Mouse (Mus musculus): ENCODE data around the gene Grap2.
A peak's percentile ranks its signal among the peaks of the same experiment; 100 is the strongest.

Gene Grap2

DNA sequence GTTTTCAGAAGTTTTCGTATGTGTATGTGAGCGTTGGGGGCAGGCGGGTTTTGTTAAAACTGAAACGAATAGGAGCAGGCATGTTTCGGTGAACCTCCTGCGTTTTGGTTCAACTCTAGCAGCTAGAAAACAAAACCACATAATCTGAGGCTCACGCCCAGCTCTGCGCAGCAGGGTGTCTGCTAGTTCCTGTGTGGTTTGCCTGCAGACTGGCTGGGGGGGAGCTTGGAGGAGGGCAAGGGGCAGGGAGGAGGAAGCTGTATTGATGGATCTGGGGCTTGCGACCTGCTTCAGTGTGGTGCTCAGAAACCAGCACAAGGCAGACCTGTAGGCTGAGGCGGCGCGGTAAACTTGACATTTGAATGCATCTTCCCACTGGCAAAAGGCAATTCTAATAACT lies at the start of gene Grap2:
Grap2 (plus strand) TSS at position 304 of the 400 bp plus-strand sequence.
- DNase-seq (ENCODE audit: low spot score), result no peak

DNA sequence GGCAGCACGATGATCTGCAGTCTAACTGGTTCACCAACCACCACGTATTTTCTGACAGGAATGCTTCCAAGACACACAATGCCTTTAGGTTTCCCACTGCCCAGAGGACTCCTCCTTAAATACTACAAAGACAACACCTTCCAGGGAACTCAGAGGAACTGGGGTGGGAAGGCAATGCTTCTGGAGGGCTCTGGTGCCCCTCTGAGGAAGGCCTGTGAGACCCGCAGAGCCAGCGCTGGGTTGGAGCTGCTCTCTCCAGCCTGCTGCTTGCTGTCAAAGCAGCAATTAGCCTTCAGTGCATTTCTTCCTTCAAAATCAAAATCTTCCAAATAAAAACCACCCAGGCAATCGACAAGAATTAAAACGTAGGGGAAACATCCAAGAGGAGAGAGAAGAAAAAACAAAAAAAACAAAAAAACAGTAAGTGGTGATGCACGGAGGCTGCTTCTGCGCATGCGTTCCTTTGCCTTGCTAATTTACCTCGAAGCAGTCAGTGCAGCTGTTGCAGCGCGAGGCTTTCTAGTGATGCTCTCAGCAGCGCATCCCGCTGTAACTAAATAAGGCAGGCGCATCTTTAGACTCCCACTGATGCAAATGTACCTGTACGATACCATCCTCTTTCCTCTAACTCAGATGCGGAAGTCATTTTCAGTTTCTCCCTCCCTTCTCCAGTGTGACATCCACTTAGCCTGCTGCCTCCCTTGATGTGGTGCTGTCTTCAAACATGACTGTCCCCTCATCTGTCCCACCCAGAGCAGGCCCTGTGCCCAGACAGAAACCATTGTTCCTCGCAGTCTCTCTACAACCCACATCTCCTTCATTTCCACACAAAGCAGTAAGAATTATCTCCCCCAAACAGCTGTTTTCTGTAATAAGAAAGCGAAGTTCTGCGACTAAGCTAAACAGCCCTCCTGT lies 42.2 kb upstream of the Grap2 start:
- peak; percentile 62 for DNase-seq (ENCODE audit: low spot score)

DNA sequence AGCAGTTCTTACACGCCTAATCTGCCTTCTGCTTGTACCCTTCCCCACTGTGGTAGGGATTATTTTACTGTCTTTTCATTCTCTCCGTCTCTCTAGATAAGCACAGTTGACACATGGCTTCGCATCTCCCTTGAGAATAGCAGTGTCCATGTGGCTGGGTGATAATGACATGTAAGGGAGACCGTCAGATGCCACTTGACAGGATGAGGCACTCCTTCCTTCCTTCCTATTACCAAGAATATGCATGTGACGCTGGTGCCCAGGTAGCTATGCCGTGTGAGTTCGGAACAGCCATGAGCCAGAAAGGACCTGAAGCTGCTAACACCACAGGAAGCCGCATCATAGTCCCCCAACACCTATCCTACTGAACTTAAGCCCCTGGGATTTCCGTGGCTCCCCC lies 41.4 kb upstream of the Grap2 start:
- no peak for DNase-seq (ENCODE audit: low spot score)

DNA sequence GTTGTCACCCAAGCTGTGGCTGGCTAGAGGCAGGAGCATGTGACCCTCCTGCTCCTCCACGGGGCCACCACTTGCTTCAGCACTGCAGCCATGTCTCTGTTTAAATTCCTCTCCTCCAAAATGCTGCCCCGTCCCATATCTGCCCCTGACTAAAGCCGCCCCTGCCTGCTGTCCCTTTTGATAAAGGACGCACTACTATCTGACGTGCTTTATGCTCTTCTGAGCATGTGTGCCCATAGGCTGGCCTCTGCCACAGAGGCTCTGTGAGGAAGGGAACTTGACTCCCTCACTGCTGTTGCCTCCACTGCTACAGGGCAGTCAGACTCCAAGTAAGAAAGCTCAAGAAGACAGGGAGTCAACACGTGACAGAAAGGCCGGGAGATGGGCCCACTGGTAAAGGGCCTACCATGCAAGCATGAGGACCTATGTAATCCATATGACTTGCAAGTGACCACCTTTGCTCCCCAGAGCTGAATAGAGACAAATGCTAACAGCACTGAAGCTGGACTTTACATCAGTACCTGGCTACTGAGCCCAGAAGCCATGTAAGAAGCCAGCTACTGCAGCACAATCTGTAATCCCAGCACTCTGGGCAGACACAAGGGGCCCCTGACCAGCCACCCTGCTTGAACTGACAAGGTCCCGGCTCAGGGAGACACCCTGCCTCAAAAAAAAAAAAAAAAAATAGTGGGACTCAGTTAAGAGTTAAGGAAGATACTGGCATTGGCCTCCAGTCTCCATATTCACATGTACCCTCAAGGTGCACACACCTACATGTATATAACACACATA lies 39.9 kb upstream of the Grap2 start:
- DNase-seq (ENCODE audit: low spot score), result no peak

DNA sequence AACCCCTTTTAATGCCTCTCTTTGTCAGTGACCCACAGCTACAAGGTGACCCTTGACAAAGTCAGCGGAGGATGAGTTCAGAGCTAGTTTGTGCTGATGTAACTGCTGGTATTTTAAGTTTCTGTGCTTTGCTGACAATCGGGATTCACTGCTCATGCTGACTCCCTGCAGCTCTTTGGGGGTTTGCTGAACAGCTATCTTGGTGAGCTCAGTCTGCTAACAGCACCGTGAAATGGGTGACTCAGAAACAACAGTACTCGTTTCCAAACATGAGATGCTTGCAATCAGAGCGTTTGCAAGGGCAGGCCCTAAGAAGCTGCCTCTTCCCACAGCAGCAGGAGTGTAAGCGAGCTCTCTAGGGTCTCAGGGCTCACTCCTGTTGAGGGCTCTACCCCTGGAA lies 39.1 kb upstream of the Grap2 start:
- no peak for DNase-seq (ENCODE audit: low spot score)

DNA sequence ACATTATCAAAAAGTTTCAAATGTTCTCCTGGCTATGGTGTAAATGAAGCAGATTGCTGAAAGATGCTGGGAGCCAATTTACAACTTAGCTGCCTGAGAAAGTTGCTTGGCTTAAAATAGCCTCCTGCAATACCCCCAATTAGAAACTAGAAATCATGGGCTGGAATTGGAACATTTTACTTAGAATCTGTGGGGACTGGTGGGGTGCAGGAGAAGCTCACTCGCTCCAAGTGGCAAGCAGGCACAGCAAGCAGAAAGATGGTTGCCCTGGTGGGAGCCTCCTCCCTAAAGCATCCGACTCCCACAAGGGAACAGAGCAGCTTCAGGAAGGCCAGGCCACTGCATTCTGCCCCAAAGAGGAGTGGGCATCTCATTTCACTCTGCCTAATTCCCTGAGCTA lies 36.3 kb upstream of the Grap2 start:
- no peak for DNase-seq (ENCODE audit: low spot score)

DNA sequence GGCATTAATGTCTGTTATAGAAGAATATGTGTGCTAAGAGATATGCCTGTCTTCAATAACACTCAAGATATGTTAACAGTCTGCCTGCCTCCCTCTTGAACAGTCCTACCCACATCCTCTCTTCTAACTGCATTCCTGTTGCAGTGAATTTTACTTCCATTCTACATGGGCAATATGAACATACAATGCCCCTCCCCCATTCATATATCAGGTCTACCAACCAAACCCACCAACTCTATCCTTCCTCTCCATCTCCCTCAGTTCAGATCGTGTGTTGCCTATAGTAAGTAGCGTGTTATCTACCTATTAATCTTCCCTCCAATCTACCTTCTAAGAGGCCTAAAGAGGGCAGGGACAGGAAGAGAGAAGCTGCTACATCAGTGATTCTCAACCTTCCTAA lies 34.3 kb upstream of the Grap2 start:
- no peak for DNase-seq (ENCODE audit: low spot score)

DNA sequence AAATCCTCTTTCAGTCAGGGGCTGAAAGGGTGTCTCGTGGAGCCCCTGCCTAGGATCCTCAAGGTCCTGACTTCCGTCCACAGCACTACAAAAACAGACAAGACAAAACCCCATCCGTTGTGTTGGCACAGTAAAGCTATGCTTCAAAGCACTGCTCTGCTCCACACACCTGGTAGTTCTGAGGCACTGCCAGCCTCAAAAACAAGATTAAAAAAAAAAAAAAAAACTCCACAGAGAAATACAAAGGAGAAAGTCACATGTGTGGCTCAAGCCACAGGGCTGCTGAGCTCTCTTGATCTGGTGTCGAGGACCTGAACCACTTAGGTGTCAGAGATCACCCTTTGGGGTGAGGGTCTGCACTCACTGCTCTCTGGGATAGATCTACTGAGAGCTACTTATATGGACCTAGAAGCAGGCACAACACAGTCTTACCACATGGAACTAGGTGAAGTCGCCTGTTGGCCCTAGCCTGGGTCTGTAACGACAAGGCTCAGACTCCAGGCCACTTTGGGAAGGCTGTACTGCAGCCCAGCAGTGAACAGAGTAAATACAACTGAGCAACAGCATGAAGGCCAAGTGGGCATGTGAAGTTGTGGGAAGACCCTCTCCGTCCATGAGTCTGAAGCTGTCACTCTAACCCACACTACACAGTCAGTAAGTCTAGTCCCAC lies 33.6 kb upstream of the Grap2 start:
- DNase-seq (ENCODE audit: low spot score), result no peak

DNA sequence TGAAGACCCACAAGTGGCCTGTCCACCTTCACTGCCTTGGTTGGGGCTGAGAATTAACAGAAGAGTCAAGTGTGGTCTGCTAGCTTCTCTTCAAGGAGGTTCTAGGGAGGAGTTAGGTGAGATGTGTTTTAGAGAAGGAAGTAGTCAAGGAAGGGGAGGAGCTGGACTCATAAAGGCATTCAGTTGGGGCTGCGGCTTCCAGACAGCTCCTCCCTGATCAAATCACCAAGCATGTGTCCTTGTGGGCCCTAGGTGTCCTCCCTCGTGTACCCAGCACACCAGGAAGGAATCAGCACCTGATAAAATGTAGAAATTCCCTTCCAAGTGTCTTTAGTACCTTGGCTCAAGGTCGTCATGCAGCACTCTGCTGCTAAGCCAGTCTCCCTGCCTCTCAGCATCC lies 28.3 kb upstream of the Grap2 start:
- no peak for DNase-seq (ENCODE audit: low spot score)

DNA sequence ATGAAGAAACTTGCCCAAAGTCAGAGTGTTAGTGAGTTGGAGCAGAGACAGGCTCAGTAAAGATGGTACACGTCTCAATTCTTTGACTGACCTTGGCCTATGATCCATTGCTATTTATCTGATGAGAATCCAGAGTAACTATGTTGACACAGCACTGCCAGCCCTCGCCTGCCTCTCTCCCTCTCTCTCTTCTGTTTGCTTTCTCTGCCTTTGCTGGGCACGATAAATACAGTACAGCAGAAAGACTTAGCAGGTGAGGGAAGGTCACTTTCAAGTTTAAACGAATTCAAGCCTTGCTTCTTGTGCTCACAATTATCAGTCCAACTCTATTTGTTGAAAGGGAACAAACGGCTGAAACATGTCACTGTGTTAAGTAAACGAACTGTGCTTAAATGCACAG lies 27.0 kb upstream of the Grap2 start:
- DNase-seq (ENCODE audit: low spot score), result no peak

DNA sequence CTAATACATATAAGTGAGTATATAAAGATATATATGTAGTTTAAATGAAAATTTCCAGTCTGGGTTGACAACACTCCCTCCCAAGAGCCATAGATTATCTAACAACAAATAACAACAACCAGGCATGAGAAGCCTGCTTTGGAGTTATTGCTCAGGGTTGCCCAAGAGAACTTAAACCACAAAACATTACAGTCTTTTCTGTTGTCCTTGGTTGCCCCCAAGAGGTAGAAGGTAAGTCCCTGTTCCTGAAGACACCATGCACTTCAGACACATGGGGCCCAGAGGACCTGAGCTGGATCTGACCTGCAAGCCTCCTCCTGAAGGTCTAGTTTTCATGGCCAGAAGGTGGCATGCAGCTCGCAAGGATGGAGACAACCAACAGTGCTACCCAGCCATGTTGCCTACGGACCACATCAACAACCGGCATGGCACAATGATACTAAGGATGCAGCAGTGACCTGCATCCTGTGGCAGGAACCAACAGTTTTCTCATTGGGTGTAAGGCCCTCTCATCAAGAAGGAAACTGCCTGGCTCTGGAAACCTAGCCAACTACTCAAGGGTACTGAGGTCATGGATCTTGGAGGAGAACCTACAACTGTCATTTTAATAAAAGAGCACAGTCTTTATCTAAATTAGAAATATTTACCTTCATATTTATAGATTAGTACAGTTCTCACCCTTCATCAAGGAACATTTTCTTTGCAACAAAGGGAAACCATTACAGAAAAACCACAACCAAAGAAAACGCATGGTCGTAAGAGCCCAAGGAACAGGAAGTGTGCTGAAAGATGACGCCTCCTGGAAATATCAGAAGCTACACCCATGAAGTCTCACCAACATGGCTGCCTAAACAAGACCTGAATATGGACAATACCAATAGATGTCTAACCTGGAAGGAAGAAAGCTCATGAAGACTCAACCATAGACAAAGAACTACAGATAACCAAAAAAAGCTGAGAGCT lies 17.3 kb upstream of the Grap2 start:
- DNase-seq (ENCODE audit: low spot score), result no peak

DNA sequence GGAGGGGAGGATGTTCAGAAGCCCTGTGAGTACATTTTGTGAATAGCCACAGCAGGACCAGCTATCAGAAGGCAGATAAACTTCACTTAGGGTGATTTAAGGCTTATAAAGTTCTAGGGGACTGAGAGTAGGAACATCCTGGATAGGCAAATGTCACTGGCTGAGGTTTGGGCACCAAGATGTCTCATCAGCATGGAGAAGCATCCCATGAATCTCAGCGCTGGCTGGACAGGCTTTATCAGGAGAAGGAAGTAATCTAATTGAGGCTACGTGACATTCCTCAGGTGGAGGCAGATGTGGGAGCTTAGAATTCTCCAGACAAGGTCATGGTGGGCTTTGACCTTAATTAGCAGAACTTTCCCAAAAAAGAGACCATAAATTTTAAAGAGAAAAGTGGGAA lies 16.4 kb upstream of the Grap2 start:
- no peak for DNase-seq (ENCODE audit: low spot score)

DNA sequence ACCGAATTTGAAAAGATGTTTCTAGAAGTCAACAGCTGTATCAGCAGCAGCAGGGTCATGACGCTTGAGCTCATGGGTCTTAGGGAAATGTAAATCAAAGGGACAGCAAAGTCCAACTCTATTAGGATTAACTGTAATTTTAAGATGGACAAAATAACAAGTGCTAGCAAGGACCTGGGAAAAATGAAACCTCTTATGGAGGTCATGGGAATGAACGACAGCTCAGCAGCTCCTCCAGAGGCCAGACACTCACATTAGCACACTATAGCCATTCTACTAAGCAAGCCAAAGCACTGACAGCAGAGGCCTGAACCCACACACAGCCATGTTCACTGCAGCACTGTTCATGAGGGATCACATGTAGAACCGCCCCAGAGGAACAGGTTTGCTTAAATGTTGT lies 14.6 kb upstream of the Grap2 start:
- DNase-seq (ENCODE audit: low spot score), result no peak

DNA sequence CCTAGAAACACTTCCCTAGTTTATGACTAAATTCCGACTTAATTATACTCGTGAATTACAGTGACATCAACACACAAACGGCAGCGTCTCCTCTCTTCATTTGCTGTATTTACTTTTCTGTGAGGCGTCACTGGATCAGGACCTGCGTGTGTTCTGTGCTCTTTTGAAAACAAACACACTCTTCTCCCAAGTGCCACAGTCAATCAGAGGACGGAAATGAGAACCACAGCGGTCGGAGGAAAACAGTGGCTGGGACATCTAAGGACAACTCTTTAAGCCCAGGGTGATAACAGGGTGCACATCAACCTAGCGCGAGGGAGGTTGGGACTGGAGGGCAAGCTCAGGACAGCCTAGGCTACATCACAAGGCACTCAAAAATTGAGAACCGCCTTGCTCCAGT lies 12.9 kb upstream of the Grap2 start:
- DNase-seq (ENCODE audit: low spot score), result no peak

DNA sequence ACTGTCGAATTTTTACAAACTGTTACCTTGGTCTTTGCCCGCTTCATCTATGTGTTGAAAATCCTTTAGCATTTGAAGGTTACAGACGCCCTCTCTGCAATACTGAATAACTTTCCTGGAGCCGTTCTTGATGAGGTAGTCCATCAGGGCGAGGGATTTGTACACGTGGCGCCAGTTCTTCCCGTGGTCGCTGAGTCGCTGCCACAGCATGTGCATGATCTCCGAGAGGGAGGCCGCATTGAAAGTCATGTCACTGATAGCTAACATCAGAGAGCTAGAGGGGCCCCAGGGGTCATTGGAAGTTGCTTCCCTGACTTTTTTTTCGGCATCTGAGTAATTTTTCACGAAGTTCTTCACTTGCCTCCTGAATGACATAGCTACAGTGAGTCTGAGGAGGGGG lies 12.4 kb upstream of the Grap2 start:
- no peak for DNase-seq (ENCODE audit: low spot score)

DNA sequence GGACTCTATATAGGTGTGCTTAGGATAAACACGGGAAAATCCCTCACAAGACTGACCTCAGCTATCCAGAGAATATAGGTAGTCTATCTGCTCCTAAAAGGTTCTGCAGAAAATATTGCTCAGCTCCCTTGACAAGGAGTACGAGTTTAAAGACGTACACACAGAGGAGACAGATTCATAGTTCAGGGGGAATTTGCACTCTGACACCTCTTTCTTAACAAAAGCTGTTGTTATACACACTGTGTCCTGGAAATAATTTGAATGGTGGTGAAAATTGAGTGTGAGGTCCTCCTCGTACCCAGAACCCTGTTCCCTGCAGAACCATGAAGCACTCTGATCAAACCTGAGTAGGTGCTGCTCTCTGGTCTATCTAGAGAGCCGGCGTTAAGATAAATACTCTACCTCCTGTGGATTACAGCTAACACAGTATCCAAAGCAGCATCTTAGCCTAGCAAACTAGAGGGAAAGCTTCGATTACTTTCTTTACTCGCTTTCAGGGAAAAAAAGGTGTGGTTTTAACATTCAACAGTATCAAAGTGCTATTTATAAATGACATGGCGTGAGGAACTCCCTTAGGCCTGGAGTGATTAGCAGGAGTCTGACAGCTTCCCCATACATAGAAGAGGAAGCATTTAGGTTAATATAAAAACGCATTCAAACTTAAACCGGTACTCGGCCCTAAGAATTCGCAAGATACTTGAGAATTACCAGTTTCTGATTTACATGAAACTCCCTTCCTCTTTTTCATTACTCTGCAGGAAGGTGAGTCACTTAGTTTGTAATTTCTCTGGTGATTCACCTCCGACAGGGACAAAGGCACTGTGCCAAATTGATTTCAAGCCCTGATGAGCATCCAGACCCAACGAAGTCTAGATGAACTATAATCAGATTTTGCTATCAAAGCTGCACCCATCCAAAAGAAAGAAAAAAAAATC lies 11.5 kb upstream of the Grap2 start:
- DNase-seq (ENCODE audit: low spot score), result no peak

DNA sequence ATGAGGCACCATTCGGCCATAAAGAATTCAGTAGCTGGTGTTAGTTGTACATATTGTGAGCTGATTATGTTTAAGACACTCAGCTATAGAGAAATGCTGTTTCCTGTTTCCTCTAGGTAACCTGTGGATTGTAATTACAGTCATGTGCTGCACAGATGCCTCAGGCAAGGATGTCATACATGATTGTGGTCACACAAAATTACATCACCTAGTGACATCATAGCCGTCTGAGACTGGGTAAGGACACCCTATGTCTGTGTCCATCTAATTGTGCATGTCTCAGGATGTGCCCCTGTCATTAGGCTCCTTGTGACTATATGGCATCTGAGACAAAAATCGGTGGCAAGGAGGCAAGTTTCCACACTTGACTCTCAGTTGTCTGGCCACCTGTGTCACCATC lies 9.9 kb upstream of the Grap2 start:
- DNase-seq (ENCODE audit: low spot score), result no peak

DNA sequence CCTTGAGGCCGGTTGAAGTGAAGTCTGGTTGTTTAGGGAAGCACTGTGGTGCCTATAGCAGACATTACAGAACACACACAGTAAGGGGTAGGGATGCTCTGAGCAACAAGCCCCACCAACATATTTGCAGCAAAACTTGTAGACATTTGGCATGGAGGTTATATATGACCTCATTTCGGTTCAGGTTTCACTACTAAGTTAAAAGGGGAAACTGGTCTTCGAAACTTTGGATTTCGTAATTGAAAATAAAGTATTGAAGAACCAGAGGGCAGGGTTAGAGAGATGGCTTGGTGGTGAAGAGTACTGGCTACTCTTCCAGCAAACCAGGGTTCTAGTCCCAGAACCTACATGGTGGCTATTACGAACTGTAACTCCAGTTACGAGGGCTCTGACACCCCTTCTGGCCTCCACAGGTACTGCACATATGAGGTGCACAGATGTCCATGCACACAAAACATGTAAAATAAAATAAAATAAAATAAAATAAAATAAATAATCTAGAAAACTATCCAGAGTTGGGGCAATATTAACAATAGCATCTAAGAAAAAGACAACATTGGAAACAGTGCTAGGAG lies 8.7 kb upstream of the Grap2 start:
- no peak for DNase-seq (ENCODE audit: low spot score)

DNA sequence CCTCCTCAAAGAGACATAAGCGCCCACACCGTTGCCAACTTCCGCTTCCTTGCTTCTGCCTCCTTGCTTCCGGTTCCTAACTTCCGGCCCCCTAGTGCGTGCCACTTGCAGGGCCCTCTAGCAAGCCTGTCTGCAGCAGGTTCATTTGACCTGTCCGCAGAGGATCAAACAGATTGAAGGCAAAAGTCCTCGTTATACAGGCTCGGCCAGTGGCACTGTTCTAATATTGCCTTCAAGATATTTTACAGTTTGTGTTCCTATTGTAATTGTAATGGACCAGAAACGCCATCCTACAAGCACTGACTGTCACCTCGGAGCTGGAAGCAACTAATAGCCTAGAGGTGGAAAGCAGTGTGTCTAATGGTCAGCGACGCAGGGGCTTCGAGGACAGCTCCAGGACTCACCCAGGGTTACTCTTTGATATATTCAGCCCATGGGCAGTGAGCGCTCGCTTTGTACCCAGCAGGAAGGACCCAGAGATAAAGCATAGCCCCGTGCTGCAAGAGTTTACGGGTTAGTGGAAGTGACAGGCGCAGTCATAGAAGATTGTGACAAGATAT lies 7.2 kb upstream of the Grap2 start, which contains the start of gene Enthd1:
Enthd1 (minus strand) TSS at position 51 of the 560 bp plus-strand sequence.
- DNase-seq (ENCODE audit: low spot score), result no peak

DNA sequence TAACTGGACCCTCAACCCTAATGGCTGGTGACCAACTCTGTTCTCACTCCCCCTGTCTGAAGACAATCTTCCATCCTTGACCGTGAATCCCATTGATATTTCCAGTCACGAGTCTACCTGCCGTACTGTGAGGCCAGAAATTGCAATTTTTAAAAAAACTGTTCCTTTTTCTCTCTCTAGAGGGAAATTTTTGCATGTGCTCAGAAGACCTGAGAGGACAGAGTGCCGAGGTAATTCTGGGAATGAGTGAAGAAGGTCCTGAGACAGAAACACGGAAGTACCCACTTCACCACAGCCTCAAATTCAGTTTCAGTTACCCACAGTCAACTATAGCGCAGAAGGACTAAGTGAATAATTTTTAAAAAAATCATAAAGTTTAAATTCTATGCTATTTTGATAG lies 5.7 kb upstream of the Grap2 start:
- no peak for DNase-seq (ENCODE audit: low spot score)
